Comparison of ENCODE assay signal across 8 mouse cellular contexts in genomic region chr4:116557306-116558121, GRCm38 (mm10). TPM values are rescaled to one million over a fixed set of nuclear protein-coding genes. Genes with fewer than 3 reads are reported as not detected.
DNase-seq lines count a peak whose midpoint lies in the region; ATAC-seq and TF ChIP-seq lines count a peak whose summit lies in the region.

Gene Gpbp1l1 (plus strand): TSS chr4:116557658.

- H3K9me3 ChIP-seq in forebrain, embryonic 15.5 days = no peaks in the 10 kb centered on the region

- peak within 1 kb of the TSS; percentile 95 for H3K4me3 ChIP-seq in forebrain, embryonic 15.5 days
- H3K4me3 ChIP-seq in lung, adult 2 months (replicated peaks; ENCODE audit: extremely low read depth, low read depth, low read length) = peak within 1 kb of the TSS; percentile 91

- ATAC-seq in forebrain, embryonic 15.5 days (replicated peaks) = peak; percentile 96
- ATAC-seq in neutrophil, adult 5-6 weeks (ENCODE audit: extremely low read depth, insufficient number of reproducible peaks, low FRiP score, poor library complexity, severe bottlenecking) = peak; percentile 83

- TF ChIP-seq CTCF in lung, adult 2 months (IDR thresholded peaks at IDR 0.05; ENCODE audit: insufficient read depth, low read length) = no peak

- peaks cover 9% of the 10 kb centered on the region for H3K36me3 ChIP-seq in forebrain, embryonic 15.5 days

- TF ChIP-seq POLR2A in lung, adult 2 months (IDR thresholded peaks at IDR 0.05; ENCODE audit: borderline replicate concordance, extremely low read depth, low read depth, low read length) = peak; percentile 77; the same call in 1 of the 2 replicates

- peak within 1 kb of the TSS; percentile 90 for H3K9ac ChIP-seq in forebrain, embryonic 15.5 days (replicated peaks)

- intact Hi-C loops in heart, postnatal 25 days (cut with DNase I) = loop anchor here (5.0 kb wide), 2 partner anchors 50 to 95 kb away; partner anchors contain the start of genes Ipp and Mast2

- under 1% methylated on average over 74 of the region's 78 CpGs for WGBS in forebrain, embryonic 15.5 days
- WGBS in lung, adult 2 months = under 1% methylated on average over 76 of the region's 78 CpGs

- peak; percentile 96 for DNase-seq in ES-CJ7 (ENCODE audit: low read depth, low spot score)
- DNase-seq in cerebellum, adult 11 months = peak; percentile 98
- DNase-seq in heart, postnatal 25 days (ENCODE audit: low spot score) = peak; percentile 96
- DNase-seq in layer of hippocampus, adult 18-20 months (ENCODE audit: low spot score in 2 of 2) = peak; percentile 98
- DNase-seq in lung, adult 2 months = peak; percentile 98
- DNase-seq in thymus, adult 18-20 months = peak; percentile 96 to 98

- H3K4me2 ChIP-seq in forebrain, embryonic 15.5 days (replicated peaks) = peak within 1 kb of the TSS; percentile 85

- peak within 1 kb of the TSS; percentile 91 for H3K27ac ChIP-seq in forebrain, embryonic 15.5 days (replicated peaks)

- no peaks in the 10 kb centered on the region for H3K27me3 ChIP-seq in forebrain, embryonic 15.5 days

- peaks cover 34% of the 10 kb centered on the region for H3K4me1 ChIP-seq in forebrain, embryonic 15.5 days
- H3K4me1 ChIP-seq in lung, adult 2 months (ENCODE audit: control insufficient read depth, insufficient read depth, low read length) = peaks cover 5% of the 10 kb centered on the region

RNA-seq across cellular contexts. Expression of gene Gpbp1l1, which starts in this region (rescaled TPM):
- 19.7 and 21.8 TPM in 2 replicates for polyA plus RNA-seq in forebrain, embryonic 15.5 days (2015; fragmentation: Nextera tagmentation; extraction: Ambion mirVana)
- total RNA-seq in heart, postnatal 25 days (2021) = 10 to 100 TPM; 59.5 to 80.0 TPM
- total RNA-seq in layer of hippocampus, adult 18-20 months (2021) = 10 to 100 TPM; 45.2 to 49.3 TPM
- polyA plus RNA-seq in lung, adult 2 months (2012; rRNA removed) = 27.1 and 32.6 TPM in 2 replicates
- 300 and 312 TPM in 2 replicates for total RNA-seq in neutrophil, adult 5-6 weeks (2017)

Comparison
In these comparisons a context has a peak if more than half of its experiments do, and no peak if none do; other contexts are left out.
1. Peak in every context shown above with its lines: DNase-seq, ATAC-seq, H3K4me3 ChIP-seq and H3K27ac ChIP-seq.